Mouse (Mus musculus) E14TG2a.4 (cell line): ENCODE measurements at regions not wholly inside any gene's neighbourhood (a gene's known extent, or its start where the extent isn't known, plus 50 kb on each side); places are given as distances from the start of the nearest gene placed in this dataset.

Source experiments
- CTCF ChIP-seq: conservative IDR thresholded peaks from 2 replicates; pipeline ENCODE4 v1.5.1; 2014; ENCODE audit warnings: low read length
- NANOG ChIP-seq: IDR thresholded peaks from 2 replicates; pipeline ENCODE4 v1.6.1; 2014; ENCODE audit warnings: borderline replicate concordance, low read length, mixed read lengths

DNA sequence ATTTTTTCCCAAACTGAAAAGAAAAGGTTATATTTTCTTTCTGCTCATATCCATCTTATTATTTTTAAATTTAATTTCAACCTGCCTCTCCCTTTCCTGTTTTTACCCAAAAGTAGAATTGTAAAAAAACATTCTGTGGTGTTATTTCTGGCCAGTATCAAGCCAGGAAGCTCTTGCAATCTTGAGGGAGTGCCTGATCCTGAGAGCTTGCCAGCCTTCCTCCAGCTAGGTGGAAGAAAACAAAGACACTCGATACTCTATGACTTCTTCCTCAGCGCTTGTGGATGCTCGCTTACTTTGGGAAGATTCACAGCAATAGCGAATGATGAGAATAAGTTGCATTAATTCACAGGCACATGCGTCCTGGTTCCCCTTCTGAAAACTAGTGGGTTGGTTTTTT, 73.4 kb downstream of the Atp6v1g3 start:
- TF ChIP-seq CTCF, result no peak
- no peak for TF ChIP-seq NANOG
